Mouse (Mus musculus) brain, embryonic 14.5 days (tissue): ENCODE measurements at regions not wholly inside any gene's neighbourhood (a gene's known extent, or its start where the extent isn't known, plus 50 kb on each side); places are given as distances from the start of the nearest gene placed in this dataset.

Source experiments
- CTCF ChIP-seq: fragments of 200-500 bp; IDR thresholded peaks from 2 replicates; pipeline ENCODE4 v1.5.1; 2012; ENCODE audit warnings: inconsistent platforms, mild to moderate bottlenecking, moderate library complexity, borderline replicate concordance; ENCODE audit not compliant: insufficient read depth, insufficient read length; ENCODE audit errors: extremely low read depth
- POLR2A ChIP-seq: fragments of 200-500 bp; IDR thresholded peaks from 2 replicates; pipeline ENCODE4 v1.6.1; 2012; ENCODE audit warnings: mild to moderate bottlenecking, inconsistent platforms, borderline replicate concordance; ENCODE audit not compliant: poor library complexity, insufficient read depth, insufficient read length, severe bottlenecking; ENCODE audit errors: extremely low read depth

DNA sequence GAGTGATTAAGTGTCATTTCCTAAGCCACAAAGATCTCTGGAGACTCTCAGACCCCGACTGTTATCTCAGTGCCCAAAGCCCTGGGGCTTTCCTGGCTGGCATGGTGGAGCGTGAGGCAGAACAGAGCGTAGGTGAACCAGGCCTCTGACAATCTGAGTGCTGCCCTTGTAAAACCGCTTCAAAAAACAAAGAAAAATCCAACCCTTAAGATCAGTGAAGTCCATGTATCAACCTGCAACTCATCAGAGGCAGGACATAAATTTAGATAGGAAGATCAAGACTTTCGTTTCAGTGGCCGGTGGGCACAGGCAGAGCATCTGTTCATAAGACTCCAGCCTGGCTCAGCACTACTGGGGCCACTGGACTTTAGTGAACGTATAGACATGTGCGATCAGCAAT, 61.1 kb upstream of the Mpped2 start:
- TF ChIP-seq CTCF, result no peak
- TF ChIP-seq POLR2A, result no peak
